Mouse (Mus musculus) thymus, adult 2 months (tissue): Measurements from ENCODE around the gene Shroom3. TPM values are rescaled to one million over a fixed set of nuclear protein-coding genes. Genes with fewer than 3 reads are reported as not detected.

Source experiments
- DNase-seq: peaks from one replicate; pipeline ENCODE4 v3.0.0; 2021
- H3K27ac ChIP-seq: fragments of 200-500 bp; 2 replicates; pipeline ENCODE4 v1.5.1; 2012; ENCODE audit warnings: low read length, control low read depth; ENCODE audit not compliant: control insufficient read depth, insufficient read depth
- H3K27me3 ChIP-seq: fragments of 200-500 bp; 2 replicates; pipeline ENCODE4 v1.6.1; 2012; ENCODE audit warnings: mild to moderate bottlenecking, low read length, moderate library complexity, mixed read lengths; ENCODE audit not compliant: control insufficient read depth, insufficient read depth
- H3K36me3 ChIP-seq: fragments of 200-500 bp; 2 replicates; pipeline ENCODE4 v1.6.1; 2012; ENCODE audit warnings: mild to moderate bottlenecking, low read length, moderate library complexity; ENCODE audit not compliant: control insufficient read depth, insufficient read depth
- H3K4me1 ChIP-seq: fragments of 200-500 bp; replicated peaks from 2 replicates; pipeline ENCODE4 v1.6.1; 2012; ENCODE audit warnings: low read length; ENCODE audit not compliant: control insufficient read depth, insufficient read depth
- H3K4me3 ChIP-seq: fragments of 200-500 bp; 2 replicates; pipeline ENCODE4 v1.5.1; 2012; ENCODE audit warnings: mild to moderate bottlenecking, low read length, control low read depth, moderate library complexity; ENCODE audit not compliant: control insufficient read depth, insufficient read depth
- CTCF ChIP-seq: fragments of 200-500 bp; IDR thresholded peaks from 2 replicates; pipeline ENCODE4 v1.5.1; 2012; ENCODE audit warnings: mild to moderate bottlenecking, control low read depth, low read length, moderate library complexity, borderline replicate concordance; ENCODE audit not compliant: control insufficient read depth, poor library complexity, insufficient read depth; ENCODE audit errors: extremely low read depth
- POLR2A ChIP-seq: fragments of 200-500 bp; IDR thresholded peaks from 2 replicates; pipeline ENCODE4 v1.6.1; 2012; ENCODE audit warnings: mild to moderate bottlenecking, low read length, control low read depth, moderate library complexity; ENCODE audit not compliant: control insufficient read depth, poor library complexity, insufficient read depth; ENCODE audit errors: extremely low read depth
- WGBS: fragments of 180-500 bp; shearing (Covaris S2); methylation state at CpG from one replicate; pipeline ENCODE4 v1.1.7; 2018; 5-methylcytosine and 5-hydroxymethylcytosine counted together
- polyA plus RNA-seq: library from polyadenylated mRNA; depleted of rRNA; stranded (reverse); fragments of >200 nt; gene quantifications from 2 replicates; pipeline ENCODE4 v1.2.3, GENCODE M21; 2012

The Shroom3 gene
- polyA plus RNA-seq, 1 experiment: 4.0 TPM

GRCm38 (mm10) chr5:92824304-92825009 is 141.2 kb downstream of the Shroom3 start:
- 83% methylated on average over 10 of the region's 10 CpGs for WGBS
- Histone ChIP-seq H3K4me3 (no peak overlapping the region), H3K27me3 (no peaks in the 10 kb centered on the region), H3K27ac (no peak overlapping the region), H3K4me1 (no peaks in the 10 kb centered on the region), H3K36me3 (no peaks in the 10 kb centered on the region)
- no peak for DNase-seq
- TF ChIP-seq CTCF: no peak
- TF ChIP-seq POLR2A: no peak

- H3K4me3 ChIP-seq: no peak overlapping the region
- TF ChIP-seq CTCF: no peak
- DNase-seq: no peak
- 82% methylated on average over 1 of the region's 1 CpGs for WGBS
- H3K36me3 ChIP-seq: no peaks in the 10 kb centered on the region
- no peaks in the 10 kb centered on the region for H3K27me3 ChIP-seq
- no peak overlapping the region for H3K27ac ChIP-seq
- H3K4me1 ChIP-seq: no peaks in the 10 kb centered on the region
Observed at GRCm38 (mm10) chr5:92830391-92830790, 147.2 kb downstream of the Shroom3 start.

GRCm38 (mm10) chr5:92834513-92834912 is 151.3 kb downstream of the Shroom3 start:
- H3K4me1 ChIP-seq: no peaks in the 10 kb centered on the region
- H3K27me3 ChIP-seq: no peaks in the 10 kb centered on the region
- 83% methylated on average over 7 of the region's 7 CpGs for WGBS
- H3K36me3 ChIP-seq: no peaks in the 10 kb centered on the region
- DNase-seq: no peak
- H3K27ac ChIP-seq: no peak overlapping the region
- no peak for TF ChIP-seq POLR2A
- H3K4me3 ChIP-seq: no peak overlapping the region

GRCm38 (mm10) chr5:92837311-92837710 is 154.1 kb downstream of the Shroom3 start:
- DNase-seq: no peak
- no peak for TF ChIP-seq CTCF
- TF ChIP-seq POLR2A: no peak
- Histone ChIP-seq H3K36me3 (no peaks in the 10 kb centered on the region), H3K4me3 (no peak overlapping the region), H3K4me1 (no peaks in the 10 kb centered on the region), H3K27me3 (no peaks in the 10 kb centered on the region), H3K27ac (no peak overlapping the region)
- 97% methylated on average over 4 of the region's 4 CpGs for WGBS

- H3K4me1 ChIP-seq: no peaks in the 10 kb centered on the region
- no peak overlapping the region for H3K27ac ChIP-seq
- TF ChIP-seq CTCF: no peak
- H3K27me3 ChIP-seq: no peaks in the 10 kb centered on the region
- no peak overlapping the region for H3K4me3 ChIP-seq
- DNase-seq: no peak
- no peaks in the 10 kb centered on the region for H3K36me3 ChIP-seq
- WGBS: 72% methylated on average over 9 of the region's 9 CpGs
Observed at GRCm38 (mm10) chr5:92838351-92838784, 155.1 kb downstream of the Shroom3 start.

- no peaks in the 10 kb centered on the region for H3K36me3 ChIP-seq
- DNase-seq: no peak
- WGBS: 92% methylated on average over 4 of the region's 4 CpGs
- TF ChIP-seq CTCF (no peak), POLR2A (no peak)
- no peak overlapping the region for H3K27ac ChIP-seq
- H3K4me3 ChIP-seq: no peak overlapping the region
- no peaks in the 10 kb centered on the region for H3K4me1 ChIP-seq
- no peaks in the 10 kb centered on the region for H3K27me3 ChIP-seq
Observed at GRCm38 (mm10) chr5:92839314-92839713, 156.1 kb downstream of the Shroom3 start.

GRCm38 (mm10) chr5:92841474-92841873 is 158.2 kb downstream of the Shroom3 start:
- Histone ChIP-seq H3K27ac (no peak overlapping the region), H3K4me1 (no peaks in the 10 kb centered on the region), H3K36me3 (no peaks in the 10 kb centered on the region), H3K4me3 (no peak overlapping the region), H3K27me3 (no peaks in the 10 kb centered on the region)
- 90% methylated on average over 5 of the region's 5 CpGs for WGBS
- DNase-seq: no peak
- TF ChIP-seq CTCF: no peak
- TF ChIP-seq POLR2A: no peak
